Mouse (Mus musculus) lung, postnatal 36 days (tissue): ENCODE measurements around the gene Dctn2.

ENCODE experiments used
- DNase-seq: peaks from one replicate; pipeline ENCODE4 v3.0.0; 2022; ENCODE audit warnings: mixed read lengths

Gene Dctn2

DNA sequence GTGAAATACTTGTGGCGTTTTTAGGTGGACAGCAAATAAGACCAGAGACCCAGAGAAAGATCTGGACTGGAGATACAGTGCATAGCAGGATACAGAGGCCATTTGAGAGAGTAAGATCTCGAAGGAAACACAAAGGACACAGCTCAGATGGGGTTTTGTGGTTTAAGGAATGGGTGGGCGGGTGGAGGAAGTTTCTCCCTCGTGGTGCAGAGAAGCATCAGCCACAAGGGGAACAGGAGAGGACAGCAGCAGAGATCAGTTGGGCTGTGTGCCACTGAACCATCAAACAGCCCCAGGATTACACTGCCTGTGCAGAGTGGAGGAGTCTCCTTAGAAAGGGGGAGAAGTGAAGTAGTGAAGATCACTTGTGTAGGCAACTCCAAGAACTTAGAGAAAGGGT is 51.8 kb downstream of the Dctn2 start:
- DNase-seq = no peak

- DNase-seq = no peak
These were observed 53.8 kb downstream of the Dctn2 start for GRCm38 (mm10) chr10:127319969-127320368.

DNA sequence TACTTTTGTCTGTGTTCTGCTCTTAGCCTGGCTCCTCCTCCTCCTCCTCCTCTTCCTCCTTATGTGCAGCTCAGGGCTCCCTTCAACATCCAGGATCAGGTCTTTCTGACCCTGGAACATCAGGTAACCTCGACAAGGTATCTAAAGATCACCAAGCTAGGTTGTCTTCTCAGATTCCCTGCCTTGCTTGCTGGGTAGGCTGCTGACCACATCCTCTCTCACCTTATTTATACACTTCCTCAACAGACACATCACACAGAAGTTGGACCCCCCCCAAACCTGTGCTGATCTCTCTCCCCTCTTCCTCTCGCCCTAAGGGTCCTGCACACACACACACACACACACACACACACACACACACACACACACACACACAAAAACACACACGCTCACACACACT is 55.5 kb downstream of the Dctn2 start, which contains the start of gene Arhgap9:
TSS of gene Arhgap9 (plus strand) at position 344 of the 400 bp plus-strand sequence.
- DNase-seq = no peak

DNA sequence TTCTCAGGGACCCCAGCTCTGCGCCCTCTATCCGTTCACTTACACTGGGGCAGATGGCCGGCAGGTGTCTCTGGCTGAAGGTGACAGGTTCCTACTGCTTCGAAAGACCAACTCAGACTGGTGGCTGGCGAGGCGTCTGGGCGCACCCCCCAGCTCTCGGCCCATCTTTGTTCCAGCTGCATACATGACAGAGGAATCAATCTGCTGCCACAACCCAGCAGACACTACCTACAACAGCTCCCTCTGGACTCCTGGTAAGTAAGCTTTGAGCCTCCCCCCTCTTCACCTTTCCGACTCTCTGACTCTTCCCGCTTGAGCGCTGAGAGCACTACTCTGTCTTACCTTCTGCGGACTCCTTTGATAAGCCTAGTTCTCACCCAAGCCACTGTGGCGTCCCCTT is 56.0 kb downstream of the Dctn2 start:
- DNase-seq = no peak

DNA sequence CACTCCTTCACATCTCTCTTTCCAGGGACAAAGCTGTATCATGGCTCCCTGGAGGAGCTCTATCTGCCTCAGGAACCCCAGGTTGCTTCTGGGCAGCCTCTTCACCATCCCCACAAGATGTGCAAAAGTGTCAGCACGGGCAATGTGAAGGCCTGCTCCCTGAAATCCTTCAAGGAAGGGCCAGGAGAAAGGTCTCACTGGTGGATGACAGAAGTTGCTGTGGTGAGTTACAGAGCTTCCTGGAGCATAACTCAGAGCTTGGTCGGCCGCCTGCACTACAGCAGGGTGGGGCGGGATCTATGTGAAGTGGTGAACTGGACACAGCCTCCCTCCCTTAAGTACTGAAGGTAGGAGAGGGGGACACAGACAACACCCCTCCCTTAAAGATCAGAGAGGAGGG is 56.5 kb downstream of the Dctn2 start:
- no peak for DNase-seq

DNA sequence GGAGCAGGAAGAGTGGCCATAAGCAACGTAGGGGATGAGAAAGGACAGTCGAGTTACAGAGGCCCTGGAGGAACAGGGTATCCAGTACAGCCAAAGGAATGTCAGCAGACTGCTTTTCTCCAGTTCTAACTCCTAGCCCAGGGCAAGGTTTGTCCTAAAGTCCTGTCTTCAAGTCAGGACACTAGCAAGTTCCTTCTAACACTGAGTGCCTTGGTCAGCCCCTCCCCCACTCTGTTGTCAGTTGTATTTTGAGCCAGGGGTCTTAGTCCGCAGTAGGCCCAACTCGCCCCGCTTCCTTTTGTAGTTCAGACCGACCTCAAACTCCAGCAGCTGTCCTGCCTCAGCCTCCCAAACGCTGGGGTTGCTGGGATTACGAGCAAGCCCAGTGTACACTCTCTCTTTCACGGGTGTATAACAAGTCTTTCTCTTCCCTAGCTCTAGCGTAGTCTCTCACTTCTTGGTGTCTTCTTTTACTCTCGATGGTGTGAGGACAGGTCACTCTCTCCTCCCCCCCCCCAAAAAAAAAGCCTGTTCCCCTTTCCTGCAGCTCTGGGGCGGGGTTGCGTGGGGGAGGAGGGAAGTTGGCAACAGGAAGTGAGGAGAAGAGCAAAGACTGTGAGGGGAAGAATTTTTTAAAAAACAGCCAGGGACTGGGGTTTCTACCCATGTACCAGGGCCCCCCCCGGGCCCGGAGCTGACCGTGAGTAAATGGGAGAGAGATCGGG is 57.1 kb downstream of the Dctn2 start:
- DNase-seq = peak; percentile 66

DNA sequence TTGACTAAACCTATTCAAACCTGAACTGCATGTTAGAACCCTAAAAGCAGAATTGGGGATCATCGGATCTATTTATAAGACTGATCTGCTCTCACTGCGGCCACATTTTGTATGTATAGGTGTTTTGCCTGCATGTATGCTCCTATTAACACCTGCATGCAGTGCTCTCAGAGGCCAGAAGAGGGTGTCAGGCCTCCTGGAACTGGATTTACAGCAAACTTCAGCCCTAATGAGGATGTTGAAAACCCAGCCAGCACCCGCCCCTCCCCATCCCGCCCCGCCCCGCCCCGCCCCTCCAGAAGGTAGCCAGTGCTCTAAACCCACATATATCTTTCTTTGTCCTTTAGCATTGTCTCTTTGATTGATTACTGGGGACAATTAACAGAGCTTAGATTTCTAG is 58.3 kb downstream of the Dctn2 start:
- peak; percentile 88 for DNase-seq

DNA sequence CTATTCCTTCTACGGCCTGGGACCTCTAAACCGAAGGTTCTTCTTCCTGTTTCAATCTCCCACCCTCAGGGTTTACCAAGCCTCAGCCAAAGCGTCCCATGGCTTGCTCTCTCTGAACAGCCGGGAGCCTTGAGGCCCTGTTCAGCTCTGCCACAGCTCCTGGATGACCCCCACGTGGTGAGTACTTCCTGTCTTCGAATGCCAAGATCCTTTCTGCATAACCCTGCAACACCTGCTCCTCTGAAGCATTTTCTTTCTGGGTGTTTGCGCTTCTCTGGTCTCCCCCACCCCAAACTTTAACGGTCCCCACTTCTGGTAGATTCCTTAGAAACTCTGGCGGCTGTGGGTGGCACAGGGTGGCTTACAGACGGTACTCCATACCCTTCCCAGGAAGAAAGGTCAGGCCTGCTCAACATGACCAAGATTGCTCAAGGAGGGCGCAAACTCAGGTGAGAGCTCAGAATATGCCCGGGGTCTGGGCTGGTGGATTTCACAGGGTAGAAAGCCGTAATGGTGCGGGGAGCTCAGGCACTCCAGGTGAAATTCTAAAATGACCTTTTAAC is 59.4 kb downstream of the Dctn2 start:
- DNase-seq = no peak

- no peak for DNase-seq
These were observed 60.0 kb downstream of the Dctn2 start for GRCm38 (mm10) chr10:127326017-127326801.

- no peak for DNase-seq
These were observed 60.7 kb downstream of the Dctn2 start for GRCm38 (mm10) chr10:127326828-127327227.

GRCm38 (mm10) chr10:127327461-127328145 is 61.4 kb downstream of the Dctn2 start:
- no peak for DNase-seq

DNA sequence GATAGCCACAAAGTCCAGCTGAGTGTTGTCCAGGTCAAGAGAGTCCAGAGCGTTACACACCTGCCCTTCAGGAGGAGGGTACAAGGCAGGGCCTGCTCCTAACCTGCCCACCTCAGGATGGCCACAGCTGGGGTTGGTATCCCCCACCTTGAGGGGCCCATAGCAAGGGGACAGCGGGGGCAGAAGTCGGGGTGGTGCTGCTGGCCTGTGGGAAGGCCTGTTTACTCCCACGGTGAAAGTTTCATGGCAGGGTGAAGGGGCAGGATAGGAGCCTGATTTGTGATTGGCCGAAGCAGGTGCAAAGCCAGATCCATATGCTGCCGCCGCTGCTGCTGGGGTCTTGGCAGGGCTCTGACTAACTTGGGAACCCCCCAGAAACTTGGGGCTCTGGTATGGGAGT is 64.0 kb downstream of the Dctn2 start:
- DNase-seq = no peak
